Mouse (Mus musculus): ENCODE results near the gene Larp7. TPM values are rescaled to one million over a fixed set of nuclear protein-coding genes. Genes with fewer than 3 reads are reported as not detected.
A peak's percentile ranks its signal among the peaks of the same experiment; 100 is the strongest.

Larp7 gene
- polyA plus RNA-seq, 1 experiment from 2014 or later: 25.5 TPM

GRCm38 (mm10) chr3:127498197-127498741 is 54.9 kb downstream of the Larp7 start:
- H3K4me3 ChIP-seq (ENCODE audit: low read depth, low read length): peak overlapping the region; percentile 76
- WGBS: under 1% methylated on average over 19 of the region's 23 CpGs
- H3K9me3 ChIP-seq (ENCODE audit: control insufficient read depth, low read length): no peaks in the 10 kb centered on the region
- H3K27me3 ChIP-seq (ENCODE audit: control insufficient read depth, insufficient read depth, low read length): no peaks in the 10 kb centered on the region; the same call in 1 of the 2 replicates
- H3K9ac ChIP-seq (replicated peaks; ENCODE audit: low read depth, low read length): peak overlapping the region; percentile 84
- peak; percentile 90 for ATAC-seq (ENCODE audit: low read depth)
- no peaks in the 10 kb centered on the region for H3K36me3 ChIP-seq (ENCODE audit: control insufficient read depth, insufficient read depth, low read length)
- peak overlapping the region; percentile 66; the same call in 1 of the 2 replicates for H3K27ac ChIP-seq (ENCODE audit: low read depth, low read length)
- peak overlapping the region; percentile 98 for H3K4me2 ChIP-seq (ENCODE audit: low read depth, low read length)
- peaks cover 6% of the 10 kb centered on the region; the same call in 1 of the 2 replicates for H3K4me1 ChIP-seq (ENCODE audit: control insufficient read depth, insufficient read depth, low read length)

GRCm38 (mm10) chr3:127492663-127493062 is 60.5 kb downstream of the Larp7 start:
- WGBS: 88% methylated on average over 3 of the region's 3 CpGs
- no peak for ATAC-seq (ENCODE audit: low read depth)
- Histone ChIP-seq H3K36me3 (ENCODE audit: control insufficient read depth, insufficient read depth, low read length) (no peaks in the 10 kb centered on the region), H3K9me3 (ENCODE audit: control insufficient read depth, low read length) (no peaks in the 10 kb centered on the region), H3K9ac (replicated peaks; ENCODE audit: low read depth, low read length) (no peak overlapping the region), H3K27ac (ENCODE audit: low read depth, low read length) (no peak overlapping the region), H3K4me1 (ENCODE audit: control insufficient read depth, insufficient read depth, low read length) (no peaks in the 10 kb centered on the region), H3K4me3 (ENCODE audit: low read depth, low read length) (no peak overlapping the region), H3K27me3 (ENCODE audit: control insufficient read depth, insufficient read depth, low read length) (no peaks in the 10 kb centered on the region), H3K4me2 (ENCODE audit: low read depth, low read length) (no peak overlapping the region)

GRCm38 (mm10) chr3:127487302-127487701 is 65.8 kb downstream of the Larp7 start:
- Histone ChIP-seq H3K27me3 (ENCODE audit: control insufficient read depth, insufficient read depth, low read length) (no peaks in the 10 kb centered on the region), H3K4me1 (ENCODE audit: control insufficient read depth, insufficient read depth, low read length) (no peaks in the 10 kb centered on the region), H3K4me3 (ENCODE audit: low read depth, low read length) (no peak overlapping the region), H3K4me2 (ENCODE audit: low read depth, low read length) (no peak overlapping the region), H3K27ac (ENCODE audit: low read depth, low read length) (no peak overlapping the region), H3K36me3 (ENCODE audit: control insufficient read depth, insufficient read depth, low read length) (no peaks in the 10 kb centered on the region), H3K9me3 (ENCODE audit: control insufficient read depth, low read length) (no peaks in the 10 kb centered on the region), H3K9ac (replicated peaks; ENCODE audit: low read depth, low read length) (no peak overlapping the region)
- 45% methylated on average over 7 of the region's 7 CpGs for WGBS
- ATAC-seq (ENCODE audit: low read depth): no peak

MicroRNAs encoded within 50 kb of the gene (microRNA counts, 519-probe panel; counts per million panel counts)
- microRNA mmu-miR-302a (not detected), microRNA mmu-miR-302b (not detected), microRNA mmu-miR-302c (not detected), microRNA mmu-miR-302d (not detected), microRNA mmu-miR-367 (2,379 counts per million, percentile 9 among the panel's probes with 10 or more counts)

Small RNA genes lying within 50 kb of the gene (microRNA-seq; reads per million reads assigned to microRNA genes)
- 69.7 reads per million, percentile 41 among the genes with 10 or more reads in this experiment for gene Mir302a
- gene Mir302b: 41.8 reads per million, percentile 33 among the genes with 10 or more reads in this experiment
- gene Mir302c: 9.4 reads per million, percentile 16 among the genes with 10 or more reads in this experiment
- 75.4 reads per million, percentile 43 among the genes with 10 or more reads in this experiment for gene Mir302d
- not detected for gene Mir367

Other genes with a start within 250 kb of the Larp7 start
- gene Ank2, start 54.0 kb downstream of the Larp7 start, polyA plus RNA-seq (2014; fragmentation: Nextera tagmentation; extraction: Ambion mirVana): 209 and 231 TPM in 2 replicates
- 4.1 and 5.1 TPM in 2 replicates for gene Zgrf1, start 140 bp upstream of the Larp7 start, polyA plus RNA-seq (2014; fragmentation: Nextera tagmentation; extraction: Ambion mirVana)
- gene Neurog2, start 79.8 kb upstream of the Larp7 start, polyA plus RNA-seq (2014; fragmentation: Nextera tagmentation; extraction: Ambion mirVana): 3.3 and 3.9 TPM in 2 replicates
- gene Alpk1, start 227.2 kb upstream of the Larp7 start, polyA plus RNA-seq (2014; fragmentation: Nextera tagmentation; extraction: Ambion mirVana): 0.31 and 0.54 TPM in 2 replicates
- 2.5 and 3.2 TPM in 2 replicates for gene Tifa, start 236.5 kb upstream of the Larp7 start, polyA plus RNA-seq (2014; fragmentation: Nextera tagmentation; extraction: Ambion mirVana)

Data from neural tube, embryonic 14.5 days (tissue).